Mouse (Mus musculus): ENCODE results near the gene Fgf12.
A peak's percentile ranks its signal among the peaks of the same experiment; 100 is the strongest.

The Fgf12 gene

DNA sequence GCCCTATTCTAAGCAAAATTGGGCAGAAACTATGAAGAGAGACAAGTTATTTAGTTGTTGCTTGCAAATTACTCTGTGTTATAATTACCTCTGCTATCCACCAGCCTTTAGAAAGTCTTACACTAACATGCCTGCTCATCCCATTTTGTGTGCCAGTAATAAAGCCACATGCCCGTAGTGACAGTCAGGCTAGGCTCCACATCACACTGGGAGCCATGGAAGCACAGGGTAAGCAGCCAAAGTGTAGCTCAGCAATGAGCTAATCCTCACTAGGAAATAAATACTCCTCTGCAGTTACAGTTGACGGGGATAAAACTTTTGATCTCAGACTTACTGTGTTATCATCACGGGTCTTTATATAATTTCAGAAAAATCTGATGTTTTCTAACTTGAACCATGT lies 298.0 kb downstream of the Fgf12 start:
- DNase-seq: no peak

- no peak for DNase-seq
These were observed 305.8 kb downstream of the Fgf12 start for GRCm38 (mm10) chr16:28447114-28447455.

GRCm38 (mm10) chr16:28446334-28447113 lies 306.3 kb downstream of the Fgf12 start:
- no peak for DNase-seq

- DNase-seq: peak; percentile 79
These were observed 307.0 kb downstream of the Fgf12 start for GRCm38 (mm10) chr16:28445800-28446333.

GRCm38 (mm10) chr16:28444993-28445799 lies 307.7 kb downstream of the Fgf12 start:
- peak; percentile 83 for DNase-seq

DNA sequence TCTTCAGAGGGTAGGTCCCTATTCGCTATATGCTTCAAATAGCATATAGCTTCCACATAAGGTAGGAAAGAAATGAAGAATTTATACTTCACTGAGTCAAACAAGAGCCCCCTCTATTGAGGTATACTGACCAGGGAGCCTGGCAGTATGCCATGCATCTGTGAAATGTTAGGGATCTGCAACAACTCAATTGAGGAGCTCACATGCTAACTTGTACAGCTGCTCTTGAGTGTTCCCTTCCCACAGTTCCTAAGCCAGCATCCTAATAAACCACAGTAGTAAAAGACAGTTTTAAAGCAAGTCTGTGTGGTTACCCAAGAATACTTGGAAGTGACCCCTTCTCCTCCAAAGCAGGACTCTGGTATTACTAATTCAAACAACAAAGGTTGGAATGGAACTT lies 331.3 kb downstream of the Fgf12 start:
- no peak for DNase-seq

- DNase-seq: peak; percentile 25
These were observed 333.1 kb downstream of the Fgf12 start for GRCm38 (mm10) chr16:28419693-28420299.

- peak; percentile 77 for DNase-seq
These were observed 341.6 kb downstream of the Fgf12 start for GRCm38 (mm10) chr16:28411210-28411817.

- DNase-seq: no peak
These were observed 344.6 kb downstream of the Fgf12 start for GRCm38 (mm10) chr16:28408294-28408693.

- DNase-seq: no peak
These were observed 345.0 kb downstream of the Fgf12 start for GRCm38 (mm10) chr16:28407892-28408291.

DNA sequence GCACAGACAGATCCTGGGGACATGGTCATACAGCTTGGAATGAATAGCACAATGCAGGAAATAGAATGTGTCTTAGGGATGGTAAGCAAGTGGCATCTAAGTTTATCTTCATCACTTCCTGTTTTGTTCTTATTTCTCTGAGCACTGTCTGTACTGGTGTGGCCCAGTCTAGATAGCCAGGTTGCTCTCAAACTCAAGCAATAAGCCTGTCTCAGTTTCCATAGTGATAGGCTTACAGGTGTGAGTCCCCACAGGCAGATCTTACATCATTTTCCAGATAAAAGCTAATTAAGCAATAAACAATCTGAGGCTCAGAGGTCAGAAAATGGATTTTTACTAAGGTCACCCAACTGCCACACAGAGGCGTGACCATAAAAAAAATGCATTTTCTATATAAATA lies 348.7 kb downstream of the Fgf12 start:
- DNase-seq: no peak

DNA sequence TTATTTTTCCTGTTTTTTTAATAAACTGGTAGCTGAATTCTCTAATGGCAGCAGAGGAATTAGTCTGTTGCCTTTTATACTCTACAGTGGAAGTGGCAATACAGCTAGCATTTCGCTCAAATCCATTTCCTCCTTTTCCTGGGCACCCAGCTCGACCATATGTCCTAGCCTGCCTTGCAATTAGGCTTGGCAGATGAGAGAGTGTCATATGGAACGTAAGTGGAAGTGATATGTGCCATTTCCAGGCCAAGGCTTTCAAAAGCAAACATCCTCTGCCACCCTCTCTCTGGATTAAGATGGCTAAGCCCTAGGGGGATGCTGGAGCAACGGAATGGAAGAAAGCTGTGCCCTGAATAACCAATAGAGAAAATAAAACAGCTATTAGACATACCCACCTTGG lies 350.2 kb downstream of the Fgf12 start:
- DNase-seq: no peak

DNA sequence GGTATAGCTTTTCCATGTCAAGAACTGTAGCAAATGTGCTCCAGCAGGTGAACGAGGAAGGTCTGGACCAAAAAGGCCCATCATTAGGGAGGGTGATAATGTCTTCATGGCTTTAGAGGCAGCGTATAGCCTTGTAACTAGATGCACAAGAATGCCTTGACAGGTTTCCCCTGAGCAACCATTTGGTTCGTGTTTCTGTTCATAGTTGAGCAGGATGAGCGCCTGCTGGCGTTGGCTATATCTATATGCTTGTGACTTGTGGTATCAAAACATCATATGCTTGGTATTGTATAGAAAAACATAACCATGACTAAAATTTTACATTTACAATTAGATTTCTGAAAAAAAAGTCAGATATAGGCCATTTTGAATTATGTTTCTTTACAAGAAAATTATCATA lies 361.6 kb downstream of the Fgf12 start:
- DNase-seq: no peak

DNA sequence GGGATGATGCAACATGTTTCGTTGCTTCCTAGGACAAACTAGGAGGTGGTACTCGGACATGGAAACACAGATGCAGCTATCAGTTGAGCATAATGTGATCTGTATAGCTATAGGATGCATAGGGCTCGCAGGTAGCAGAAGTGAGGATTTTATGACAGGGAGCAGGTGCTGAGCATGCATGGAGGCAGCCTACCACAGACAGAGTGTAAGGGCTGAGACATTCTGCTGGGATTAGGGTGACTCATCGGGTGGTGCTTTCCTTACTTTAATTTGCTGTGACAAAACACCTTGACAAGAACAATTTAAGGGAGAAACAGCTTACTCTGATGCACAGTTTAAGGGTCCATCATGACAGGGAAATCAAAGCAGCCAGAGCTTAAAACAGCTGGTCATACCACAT lies 363.8 kb downstream of the Fgf12 start:
- no peak for DNase-seq

DNA sequence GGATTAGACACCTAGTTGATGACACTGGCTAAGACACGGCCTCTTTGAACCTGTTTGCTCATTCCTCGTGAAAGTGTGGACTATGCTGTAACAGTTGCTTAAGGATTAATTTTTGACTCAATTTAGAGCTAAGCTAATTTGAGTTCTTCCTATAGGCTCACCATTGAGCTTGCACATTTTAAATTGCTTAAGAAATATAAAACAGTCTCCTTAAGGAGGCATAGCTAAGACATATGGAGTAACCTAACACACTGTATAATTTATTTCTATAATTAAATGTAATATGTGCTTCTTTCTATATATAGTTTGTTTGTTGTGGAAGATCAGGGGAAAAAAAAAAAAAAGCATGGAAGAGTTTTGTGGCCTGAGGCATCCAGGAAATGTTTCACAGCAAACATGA lies 378.1 kb downstream of the Fgf12 start:
- no peak for DNase-seq

- no peak for DNase-seq
These were observed 379.6 kb downstream of the Fgf12 start for GRCm38 (mm10) chr16:28373311-28373710.

- no peak for DNase-seq
These were observed 402.2 kb downstream of the Fgf12 start for GRCm38 (mm10) chr16:28350624-28351023.

DNA sequence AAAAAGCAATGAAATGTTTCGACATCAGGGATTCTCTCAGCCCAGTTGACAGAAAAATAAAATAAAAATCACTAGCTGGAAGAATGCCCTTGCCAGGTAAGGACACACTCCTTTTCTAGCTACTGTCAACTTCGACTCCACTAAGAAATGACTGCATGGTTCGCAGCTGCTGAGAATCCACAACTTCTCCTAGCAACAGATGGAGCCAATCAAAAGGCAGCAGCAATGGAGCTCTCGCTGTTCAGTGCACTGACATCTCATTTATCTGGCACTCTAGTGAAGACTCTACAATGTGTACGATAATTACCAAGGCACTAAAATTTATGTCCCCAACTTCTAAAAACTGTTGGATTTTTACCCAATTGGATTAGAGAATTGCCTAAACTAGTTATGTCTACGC lies 407.5 kb downstream of the Fgf12 start:
- DNase-seq: no peak

GRCm38 (mm10) chr16:28337930-28338329 lies 414.9 kb downstream of the Fgf12 start:
- DNase-seq: no peak

GRCm38 (mm10) chr16:28336700-28337099 lies 416.2 kb downstream of the Fgf12 start:
- no peak for DNase-seq

DNA sequence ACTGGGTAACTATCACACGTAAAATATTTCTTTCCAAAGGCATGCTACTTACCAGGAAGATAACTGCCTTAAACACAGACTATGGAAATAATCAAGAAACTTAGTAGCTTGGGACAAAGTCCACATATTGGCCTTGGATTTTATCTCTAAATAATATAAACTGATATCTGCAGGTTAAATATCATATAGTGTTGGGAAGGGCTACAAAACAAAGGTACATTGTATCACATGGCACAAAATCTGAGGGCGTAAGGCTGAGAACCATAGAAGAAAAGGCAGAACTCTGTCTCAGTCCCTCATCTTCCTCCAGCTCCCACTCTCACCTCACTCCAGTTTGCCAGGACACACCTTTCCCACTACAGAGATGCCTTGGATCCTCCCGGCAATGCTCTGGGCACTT lies 417.8 kb downstream of the Fgf12 start:
- no peak for DNase-seq

DNA sequence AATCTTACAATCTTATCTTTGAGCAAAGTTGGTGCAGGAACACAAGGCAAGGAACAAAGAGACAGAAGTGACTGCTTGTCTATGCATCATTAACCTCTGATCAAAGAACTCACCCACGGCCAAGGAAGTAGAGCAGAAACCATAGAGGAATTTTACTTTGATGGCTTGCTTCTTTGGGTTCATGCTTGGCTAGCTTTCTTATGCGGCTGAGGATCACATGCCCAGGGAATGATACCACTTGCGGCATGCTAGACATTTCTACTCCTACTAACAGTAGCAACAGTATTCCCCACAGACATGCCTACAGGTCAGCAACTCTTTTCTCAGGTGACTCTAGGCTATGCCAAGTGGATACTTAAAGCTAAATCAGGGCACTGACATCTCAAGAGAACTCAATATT lies 429.3 kb downstream of the Fgf12 start:
- no peak for DNase-seq

DNA sequence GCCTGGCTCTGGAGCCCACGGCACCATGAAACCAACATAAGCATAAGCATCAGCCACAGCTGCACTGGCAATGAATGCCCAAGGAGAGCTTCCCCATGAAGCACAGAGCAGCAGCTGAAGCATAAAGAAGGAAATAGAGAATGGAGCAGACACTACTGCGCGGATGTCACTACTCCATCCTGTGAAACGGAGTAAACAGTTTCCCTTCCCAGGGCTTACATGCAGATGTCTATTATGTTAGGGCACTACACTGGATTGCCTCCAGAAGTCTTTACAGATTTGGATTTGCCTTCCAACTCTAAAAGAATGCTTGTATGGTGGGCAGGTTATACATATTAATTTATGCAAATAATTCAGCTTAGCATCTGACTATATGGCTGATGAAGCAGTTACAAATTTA lies 441.2 kb downstream of the Fgf12 start:
- DNase-seq: no peak
